Mouse (Mus musculus): ENCODE data around the gene Usp2. TPM values are rescaled to one million over a fixed set of nuclear protein-coding genes. Genes with fewer than 3 reads are reported as not detected.

The Usp2 gene
- total RNA-seq, 1 experiment from 2014 or later, result 5.6 TPM

GRCm38 (mm10) chr9:44084659-44085229 is 17.9 kb downstream of the Usp2 start:
- ATAC-seq (replicated peaks; ENCODE audit: insufficient number of reproducible peaks, low FRiP score, low TSS enrichment, poor library complexity, severe bottlenecking), result peak; percentile 32; the same call in 1 of the 2 replicates

- no peak for ATAC-seq (replicated peaks; ENCODE audit: insufficient number of reproducible peaks, low FRiP score, low TSS enrichment, poor library complexity, severe bottlenecking)
These were observed 18.5 kb downstream of the Usp2 start for GRCm38 (mm10) chr9:44085276-44085675.

GRCm38 (mm10) chr9:44085741-44086665 is 19.2 kb downstream of the Usp2 start:
- ATAC-seq (replicated peaks; ENCODE audit: insufficient number of reproducible peaks, low FRiP score, low TSS enrichment, poor library complexity, severe bottlenecking), result no peak

GRCm38 (mm10) chr9:44086960-44087359 is 20.1 kb downstream of the Usp2 start:
- no peak for ATAC-seq (replicated peaks; ENCODE audit: insufficient number of reproducible peaks, low FRiP score, low TSS enrichment, poor library complexity, severe bottlenecking)

GRCm38 (mm10) chr9:44087761-44088455 is 21.1 kb downstream of the Usp2 start:
- ATAC-seq (replicated peaks; ENCODE audit: insufficient number of reproducible peaks, low FRiP score, low TSS enrichment, poor library complexity, severe bottlenecking), result no peak

- ATAC-seq (replicated peaks; ENCODE audit: insufficient number of reproducible peaks, low FRiP score, low TSS enrichment, poor library complexity, severe bottlenecking), result peak; percentile 61
These were observed 22.2 kb downstream of the Usp2 start for GRCm38 (mm10) chr9:44088877-44089608.

- ATAC-seq (replicated peaks; ENCODE audit: insufficient number of reproducible peaks, low FRiP score, low TSS enrichment, poor library complexity, severe bottlenecking), result peak; percentile 47; the same call in 1 of the 2 replicates
These were observed 27.0 kb downstream of the Usp2 start for GRCm38 (mm10) chr9:44093612-44094503.

- no peak for ATAC-seq (replicated peaks; ENCODE audit: insufficient number of reproducible peaks, low FRiP score, low TSS enrichment, poor library complexity, severe bottlenecking)
These were observed 27.9 kb downstream of the Usp2 start for GRCm38 (mm10) chr9:44094737-44095136.

- no peak for ATAC-seq (replicated peaks; ENCODE audit: insufficient number of reproducible peaks, low FRiP score, low TSS enrichment, poor library complexity, severe bottlenecking)
These were observed 29.0 kb downstream of the Usp2 start for GRCm38 (mm10) chr9:44095781-44096180.

- ATAC-seq (replicated peaks; ENCODE audit: insufficient number of reproducible peaks, low FRiP score, low TSS enrichment, poor library complexity, severe bottlenecking), result no peak
These were observed 29.7 kb downstream of the Usp2 start for GRCm38 (mm10) chr9:44096536-44096935.

- no peak for ATAC-seq (replicated peaks; ENCODE audit: insufficient number of reproducible peaks, low FRiP score, low TSS enrichment, poor library complexity, severe bottlenecking)
These were observed 34.7 kb downstream of the Usp2 start, which contains the start of gene Mfrp for GRCm38 (mm10) chr9:44101490-44101889. Mfrp (plus strand) TSS chr9:44101729.

- no peak for ATAC-seq (replicated peaks; ENCODE audit: insufficient number of reproducible peaks, low FRiP score, low TSS enrichment, poor library complexity, severe bottlenecking)
These were observed 38.1 kb downstream of the Usp2 start for GRCm38 (mm10) chr9:44104881-44105280.

- ATAC-seq (replicated peaks; ENCODE audit: insufficient number of reproducible peaks, low FRiP score, low TSS enrichment, poor library complexity, severe bottlenecking), result no peak
These were observed 39.0 kb downstream of the Usp2 start for GRCm38 (mm10) chr9:44105781-44106180.

GRCm38 (mm10) chr9:44106182-44106581 is 39.4 kb downstream of the Usp2 start:
- no peak for ATAC-seq (replicated peaks; ENCODE audit: insufficient number of reproducible peaks, low FRiP score, low TSS enrichment, poor library complexity, severe bottlenecking)

GRCm38 (mm10) chr9:44106596-44106995 is 39.8 kb downstream of the Usp2 start:
- ATAC-seq (replicated peaks; ENCODE audit: insufficient number of reproducible peaks, low FRiP score, low TSS enrichment, poor library complexity, severe bottlenecking), result no peak

GRCm38 (mm10) chr9:44107110-44107509 is 40.3 kb downstream of the Usp2 start, which contains the start of gene C1qtnf5:
C1qtnf5 (plus strand) TSS chr9:44107245.
- no peak for ATAC-seq (replicated peaks; ENCODE audit: insufficient number of reproducible peaks, low FRiP score, low TSS enrichment, poor library complexity, severe bottlenecking)

- ATAC-seq (replicated peaks; ENCODE audit: insufficient number of reproducible peaks, low FRiP score, low TSS enrichment, poor library complexity, severe bottlenecking), result no peak
These were observed 40.8 kb downstream of the Usp2 start for GRCm38 (mm10) chr9:44107557-44108179.

All from monocyte, adult 5-6 weeks (primary cell).